ENCODE assay signal across 7 mouse cellular contexts in the genomic region with DNA sequence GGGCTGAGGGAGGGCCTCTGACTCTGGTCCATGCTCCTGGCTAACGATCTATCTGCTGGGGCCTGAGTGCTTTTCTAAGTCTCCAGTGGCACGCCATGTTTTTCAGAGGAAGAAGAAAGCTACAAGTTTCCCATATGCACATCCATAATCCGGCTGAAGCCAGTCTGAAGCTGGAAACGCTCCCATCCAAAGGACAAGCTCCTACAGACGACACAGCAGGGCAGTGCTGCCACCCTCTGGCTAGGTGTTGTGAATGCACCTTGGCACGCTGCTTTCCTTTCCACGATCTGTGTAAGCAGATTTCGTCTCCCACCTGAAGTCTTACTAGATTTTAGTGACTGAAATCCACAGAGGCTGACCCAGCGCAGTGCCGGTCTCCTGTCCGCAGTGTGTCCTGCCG. TPM values are rescaled to one million over a fixed set of nuclear protein-coding genes. Genes with fewer than 3 reads are reported as not detected.
DNase-seq lines count a peak whose midpoint lies in the region.

No protein-coding gene starts in this region.

- peak; percentile 82 for DNase-seq in adrenal gland, adult 2 months
- DNase-seq in embryo, embryonic 10 days (ENCODE audit: low spot score): peak; percentile 91
- peak; percentile 71 for DNase-seq in gastrocnemius, adult 8-10 months (ENCODE audit: low spot score in 2 of 2)
- peak; percentile 61 for DNase-seq in induced T-regulatory cell, adult 2 months (ENCODE audit: low read depth)
- DNase-seq in left cerebral cortex, adult 8-10 months (ENCODE audit: low spot score in 2 of 2): peak; percentile 69 to 84
- DNase-seq in mesoderm, embryonic 11.5 days (ENCODE audit: low read depth, low spot score): peak; percentile 82
- DNase-seq in right cerebral cortex, postnatal 36 days (ENCODE audit: low spot score in 2 of 2): peak; percentile 75 to 82

RNA-seq across cellular contexts. Expression of gene 2310022B05Rik, which starts 14.3 kb away (rescaled TPM):
- total RNA-seq in adrenal gland, adult 2 months (2021): 10 to 100 TPM; 34.1 to 56.7 TPM
- 37.6 and 49.4 TPM in 2 replicates for polyA plus RNA-seq in adrenal gland, adult 2 months (2012; rRNA removed)
- 10 to 100 TPM in 2 of 4 experiments, 1 to 10 TPM in 2; 8.0 to 13.0 (median 10.7) TPM for total RNA-seq in gastrocnemius, adult 8-10 months (2022)
- 10 to 100 TPM; 68.8 to 73.0 (median 71.5) TPM for total RNA-seq in left cerebral cortex, adult 8-10 months (2022)

RNA-seq across cellular contexts. Expression of gene Ttc13, which starts 44.3 kb away (rescaled TPM):
- 10 to 100 TPM; 36.4 to 43.3 TPM for total RNA-seq in adrenal gland, adult 2 months (2021)
- 14.6 and 16.6 TPM in 2 replicates for polyA plus RNA-seq in adrenal gland, adult 2 months (2012; rRNA removed)
- 10 to 100 TPM; 14.1 to 20.5 (median 18.3) TPM for total RNA-seq in gastrocnemius, adult 8-10 months (2022)
- total RNA-seq in left cerebral cortex, adult 8-10 months (2022): 10 to 100 TPM; 38.5 to 42.9 (median 39.3) TPM

RNA-seq across cellular contexts. Expression of gene Arv1, which starts 44.5 kb away (rescaled TPM):
- total RNA-seq in adrenal gland, adult 2 months (2021): 10 to 100 TPM in 1 of 2 experiments, 1 to 10 TPM in 1; 9.2 to 10.7 TPM
- 12.8 and 13.9 TPM in 2 replicates for polyA plus RNA-seq in adrenal gland, adult 2 months (2012; rRNA removed)
- total RNA-seq in gastrocnemius, adult 8-10 months (2022): 1 to 10 TPM; 1.5 to 4.5 (median 3.5) TPM
- total RNA-seq in left cerebral cortex, adult 8-10 months (2022): 10 to 100 TPM; 11.4 to 13.0 (median 11.6) TPM

Comparison
In these comparisons a context has a peak if more than half of its experiments do, and no peak if none do; other contexts are left out.
1. Peak in every context shown above with its lines: DNase-seq.